Mouse (Mus musculus) erythroblast, embryonic 14.5 days (primary cell): Measurements from ENCODE around the gene Pole4.

ENCODE experiments used
- GATA1 ChIP-seq: IDR thresholded peaks from 2 replicates; pipeline ENCODE4 v1.6.1; 2012; ENCODE audit warnings: low read length, inconsistent platforms, mixed read lengths
- TAL1 ChIP-seq: IDR thresholded peaks from 3 replicates; pipeline ENCODE4 v1.6.1; 2012; ENCODE audit warnings: low read length, inconsistent platforms, mixed read lengths

- TF ChIP-seq GATA1 (no peak), TAL1 (no peak)
These were observed 31.7 kb upstream of the Pole4 start for GRCm38 (mm10) chr6:82736626-82737600.
